Mouse (Mus musculus) megakaryocyte progenitor cell, adult 5-6 weeks (primary cell): ENCODE measurements around the gene Slc38a10. TPM values are rescaled to one million over a fixed set of nuclear protein-coding genes. Genes with fewer than 3 reads are reported as not detected.

Experiments used
- ATAC-seq: replicated peaks from 2 replicates; pipeline ENCODE4 v1.8.0; 2016; ENCODE audit warnings: mild to moderate bottlenecking, moderate TSS enrichment, inconsistent platforms; ENCODE audit not compliant: poor library complexity
- total RNA-seq, 2 experiments: library from RNA; stranded (forward) in 1 of 2; stranded (reverse) in 1 of 2; fragments of 157-497, 149-512 nt in 1 of 2; fragments of 200-1000 nt in 1 of 2; gene quantifications; 2 replicates each; pipeline versions ENCODE4 v1.2.3 to v1.2.4; 2015 to 2017

The Slc38a10 gene
- total RNA-seq, 2 experiments from 2014 or later = 33.3 to 41.2 TPM

GRCm38 (mm10) chr11:120063326-120063725 lies 87.8 kb downstream of the Slc38a10 start:
- no peak for ATAC-seq

GRCm38 (mm10) chr11:120060634-120061033 lies 90.5 kb downstream of the Slc38a10 start:
- ATAC-seq = no peak

- no peak for ATAC-seq
Observed at GRCm38 (mm10) chr11:120055953-120056732, 95.0 kb downstream of the Slc38a10 start.

Other genes starting within 250 kb of the Slc38a10 start
- gene Chmp6, start 237.9 kb downstream of the Slc38a10 start, total RNA-seq (2015) = 15.9 and 16.2 TPM in 2 replicates
- 33.4 and 34.8 TPM in 2 replicates for gene Chmp6, start 237.9 kb downstream of the Slc38a10 start, total RNA-seq (2017)
- 4.4 and 4.8 TPM in 2 replicates for gene Baiap2, start 208.6 kb downstream of the Slc38a10 start, total RNA-seq (2015)
- gene Baiap2, start 208.6 kb downstream of the Slc38a10 start, total RNA-seq (2017) = 5.5 and 6.8 TPM in 2 replicates
- gene Aatk, start 104.2 kb downstream of the Slc38a10 start, total RNA-seq (2015) = 4.7 and 6.3 TPM in 2 replicates
- 5.6 and 6.3 TPM in 2 replicates for gene Aatk, start 104.2 kb downstream of the Slc38a10 start, total RNA-seq (2017)
- 5.1 and 5.2 TPM in 2 replicates for gene Cep131, start 64.5 kb downstream of the Slc38a10 start, total RNA-seq (2015)
- gene Cep131, start 64.5 kb downstream of the Slc38a10 start, total RNA-seq (2017) = 12.3 and 19.3 TPM in 2 replicates
- gene Tepsin, start 52.6 kb downstream of the Slc38a10 start, total RNA-seq (2015) = 8.3 and 10.3 TPM in 2 replicates
- 8.3 and 8.8 TPM in 2 replicates for gene Tepsin, start 52.6 kb downstream of the Slc38a10 start, total RNA-seq (2017)
- gene Ndufaf8, start 52.4 kb downstream of the Slc38a10 start, total RNA-seq (2015) = 18.6 and 24.5 TPM in 2 replicates
- 20.0 and 20.6 TPM in 2 replicates for gene Ndufaf8, start 52.4 kb downstream of the Slc38a10 start, total RNA-seq (2017)
- gene Bahcc1, start 81.6 kb upstream of the Slc38a10 start, total RNA-seq (2015) = 12.1 and 17.2 TPM in 2 replicates
- 3.9 and 5.4 TPM in 2 replicates for gene Bahcc1, start 81.6 kb upstream of the Slc38a10 start, total RNA-seq (2017)
- 1,607 and 1,783 TPM in 2 replicates for gene Actg1, start 197.2 kb upstream of the Slc38a10 start, total RNA-seq (2015)
- gene Actg1, start 197.2 kb upstream of the Slc38a10 start, total RNA-seq (2017) = 724 and 844 TPM in 2 replicates
- gene Fscn2, start 210.2 kb upstream of the Slc38a10 start, total RNA-seq (2015) = not detected in 2 replicates
- gene Fscn2, start 210.2 kb upstream of the Slc38a10 start, total RNA-seq (2017) = not detected in 2 replicates
- 10.8 and 11.0 TPM in 2 replicates for gene Faap100, start 227.4 kb upstream of the Slc38a10 start, total RNA-seq (2015)
- 6.5 and 7.0 TPM in 2 replicates for gene Faap100, start 227.4 kb upstream of the Slc38a10 start, total RNA-seq (2017)